Mouse (Mus musculus) kidney, embryonic 16.5 days (tissue): ENCODE results near the gene Brca2. TPM values are rescaled to one million over a fixed set of nuclear protein-coding genes. Genes with fewer than 3 reads are reported as not detected.
A peak's percentile ranks its signal among the peaks of the same experiment; 100 is the strongest.

ENCODE experiments used
- ATAC-seq: fragments of 200-750 bp; cut with Nextera tagmentation; 2 replicates; pipeline ENCODE4 v1.8.0; 2017; ENCODE audit warnings: moderate TSS enrichment; ENCODE audit not compliant: low FRiP score, low TSS enrichment
- H3K27ac ChIP-seq: fragments of 300-500 bp; sonication (generic); 2 replicates; pipeline ENCODE4 v1.5.1; 2014; ENCODE audit warnings: low read length
- H3K27me3 ChIP-seq: fragments of 300-500 bp; sonication (generic); 2 replicates; pipeline ENCODE4 v1.6.1; 2014; ENCODE audit warnings: low read length, control low read depth, mixed read lengths; ENCODE audit not compliant: insufficient read depth
- H3K36me3 ChIP-seq: fragments of 300-500 bp; sonication (generic); 2 replicates; pipeline ENCODE4 v1.6.1; 2014; ENCODE audit warnings: low read length, control low read depth, mixed read lengths; ENCODE audit not compliant: insufficient read depth
- H3K4me1 ChIP-seq: fragments of 300-500 bp; sonication (generic); 2 replicates; pipeline ENCODE4 v1.6.1; 2014; ENCODE audit warnings: low read length, control low read depth, mixed read lengths; ENCODE audit not compliant: insufficient read depth
- H3K4me2 ChIP-seq: fragments of 300-500 bp; sonication (generic); replicated peaks from 2 replicates; pipeline ENCODE4 v1.6.1; 2014; ENCODE audit warnings: low read depth, low read length
- H3K4me3 ChIP-seq: fragments of 300-500 bp; sonication (generic); 2 replicates; pipeline ENCODE4 v1.5.1; 2014; ENCODE audit warnings: mild to moderate bottlenecking, low read length
- H3K9ac ChIP-seq: fragments of 300-500 bp; sonication (generic); replicated peaks from 2 replicates; pipeline ENCODE4 v1.6.1; 2014; ENCODE audit warnings: low read length
- H3K9me3 ChIP-seq: fragments of 300-500 bp; sonication (generic); 2 replicates; pipeline ENCODE4 v1.6.1; 2016; ENCODE audit warnings: low read length, control low read depth
- WGBS: fragments of 180-500 bp; shearing (Covaris S2); extraction: QIAGEN DNeasy Blood & Tissue Kit; methylation state at CpG from one replicate; pipeline ENCODE4 v1.1.7; 2014; 5-methylcytosine and 5-hydroxymethylcytosine counted together
- polyA plus RNA-seq: library from polyadenylated mRNA; unstranded; fragments of >200 nt; fragmentation: Nextera tagmentation; extraction: Ambion mirVana; gene quantifications from 2 replicates; pipeline ENCODE4 v1.2.1, GENCODE M21; 2015

The Brca2 gene
- polyA plus RNA-seq, 1 experiment from 2014 or later, result 22.3 TPM

GRCm38 (mm10) chr5:150513264-150513663 is 9.2 kb upstream of the Brca2 start:
- no peaks in the 10 kb centered on the region for H3K9me3 ChIP-seq
- H3K4me2 ChIP-seq, result no peak overlapping the region
- no peak overlapping the region for H3K4me3 ChIP-seq
- H3K9ac ChIP-seq, result no peak overlapping the region
- 78% methylated on average over 4 of the region's 4 CpGs for WGBS
- no peaks in the 10 kb centered on the region for H3K4me1 ChIP-seq
- no peak for ATAC-seq
- H3K36me3 ChIP-seq, result no peaks in the 10 kb centered on the region
- H3K27me3 ChIP-seq, result no peaks in the 10 kb centered on the region
- H3K27ac ChIP-seq, result no peak overlapping the region

GRCm38 (mm10) chr5:150514027-150514426 is 8.4 kb upstream of the Brca2 start:
- H3K9ac ChIP-seq, result no peak overlapping the region
- no peak overlapping the region for H3K27ac ChIP-seq
- H3K4me2 ChIP-seq, result no peak overlapping the region
- no peaks in the 10 kb centered on the region for H3K9me3 ChIP-seq
- no peaks in the 10 kb centered on the region for H3K27me3 ChIP-seq
- no peaks in the 10 kb centered on the region for H3K4me1 ChIP-seq
- no peak overlapping the region for H3K4me3 ChIP-seq
- no peak for ATAC-seq
- no peaks in the 10 kb centered on the region for H3K36me3 ChIP-seq
- WGBS, result 52% methylated on average over 1 of the region's 1 CpGs

- no peak within 1 kb of the TSS for H3K4me3 ChIP-seq
- no peak within 1 kb of the TSS for H3K9ac ChIP-seq
- no peaks in the 10 kb centered on the region for H3K27me3 ChIP-seq
- H3K9me3 ChIP-seq, result no peaks in the 10 kb centered on the region
- H3K4me2 ChIP-seq, result no peak within 1 kb of the TSS
- no peak within 1 kb of the TSS for H3K27ac ChIP-seq
- H3K4me1 ChIP-seq, result peaks cover 6% of the 10 kb centered on the region; the same call in 1 of the 2 replicates
- no peak for ATAC-seq
- WGBS, result 57% methylated on average over 4 of the region's 4 CpGs
- H3K36me3 ChIP-seq, result no peaks in the 10 kb centered on the region
These were observed 4.4 kb upstream of the Brca2 start, which contains the start of gene Zar1l for GRCm38 (mm10) chr5:150518064-150518463. Zar1l (minus strand) TSS chr5:150518164.

GRCm38 (mm10) chr5:150519551-150519950 is 2.9 kb upstream of the Brca2 start:
- Histone ChIP-seq H3K9me3 (no peaks in the 10 kb centered on the region), H3K4me2 (no peak overlapping the region), H3K27ac (no peak overlapping the region), H3K27me3 (no peaks in the 10 kb centered on the region), H3K4me3 (no peak overlapping the region), H3K4me1 (peaks cover 12% of the 10 kb centered on the region; the same call in 1 of the 2 replicates), H3K36me3 (no peaks in the 10 kb centered on the region), H3K9ac (no peak overlapping the region)
- ATAC-seq, result no peak
- WGBS, result 88% methylated on average over 1 of the region's 1 CpGs

DNA sequence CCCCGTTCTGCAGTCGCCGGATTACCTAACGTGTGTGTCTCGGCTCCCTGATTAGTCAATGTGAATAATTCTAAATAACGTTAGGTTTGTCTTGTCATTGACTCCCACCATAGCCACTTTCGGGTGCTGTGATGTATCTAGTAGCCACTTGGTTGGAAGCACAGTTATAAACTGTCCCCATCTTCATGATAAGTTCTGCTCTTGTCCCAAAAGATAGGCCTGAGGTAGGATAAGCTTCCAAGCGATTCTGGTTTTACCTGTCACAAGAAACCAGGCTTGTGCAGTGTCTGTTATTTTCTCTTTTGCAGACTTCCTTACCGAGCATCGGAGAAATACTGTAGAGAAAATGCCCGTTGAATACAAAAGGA is 421 bp downstream of the Brca2 start:
- ATAC-seq, result peak; percentile 70
- no peaks in the 10 kb centered on the region for H3K9me3 ChIP-seq

GRCm38 (mm10) chr5:150525239-150525638 is 2.8 kb downstream of the Brca2 start:
- 87% methylated on average over 2 of the region's 2 CpGs for WGBS
- H3K9ac ChIP-seq, result no peak overlapping the region
- no peaks in the 10 kb centered on the region for H3K9me3 ChIP-seq
- no peak overlapping the region for H3K4me3 ChIP-seq
- peaks cover 12% of the 10 kb centered on the region; the same call in 1 of the 2 replicates for H3K4me1 ChIP-seq
- no peak for ATAC-seq
- H3K36me3 ChIP-seq, result peaks cover 4% of the 10 kb centered on the region; the same call in 1 of the 2 replicates
- no peak overlapping the region for H3K27ac ChIP-seq
- H3K4me2 ChIP-seq, result no peak overlapping the region
- H3K27me3 ChIP-seq, result no peaks in the 10 kb centered on the region

More for the DNA sequence above, 421 bp downstream of the Brca2 start:
- Histone ChIP-seq H3K9ac (peak overlapping the region; percentile 95), H3K4me3 (peak overlapping the region; percentile 85), H3K4me1 (peaks cover 12% of the 10 kb centered on the region; the same call in 1 of the 2 replicates), H3K27ac (peak overlapping the region; percentile 70), H3K4me2 (peak overlapping the region; percentile 83), H3K36me3 (no peaks in the 10 kb centered on the region), H3K27me3 (no peaks in the 10 kb centered on the region)
- WGBS, result 6% methylated on average over 11 of the region's 11 CpGs

- 96% methylated on average over 1 of the region's 1 CpGs for WGBS
These were observed 18.9 kb downstream of the Brca2 start for GRCm38 (mm10) chr5:150541302-150541701.

GRCm38 (mm10) chr5:150543184-150543583 is 20.8 kb downstream of the Brca2 start:
- H3K9me3 ChIP-seq, result no peaks in the 10 kb centered on the region
- no peak for ATAC-seq
- no peak overlapping the region for H3K27ac ChIP-seq
- 65% methylated on average over 2 of the region's 2 CpGs for WGBS
- H3K9ac ChIP-seq, result no peak overlapping the region
- H3K4me2 ChIP-seq, result no peak overlapping the region
- no peak overlapping the region for H3K4me3 ChIP-seq
- H3K4me1 ChIP-seq, result no peaks in the 10 kb centered on the region
- peaks cover 26% of the 10 kb centered on the region for H3K36me3 ChIP-seq
- H3K27me3 ChIP-seq, result no peaks in the 10 kb centered on the region

More at GRCm38 (mm10) chr5:150541302-150541701, 18.9 kb downstream of the Brca2 start:
- Histone ChIP-seq H3K27ac (no peak overlapping the region), H3K9ac (no peak overlapping the region), H3K4me2 (no peak overlapping the region), H3K9me3 (no peaks in the 10 kb centered on the region), H3K4me3 (no peak overlapping the region), H3K4me1 (no peaks in the 10 kb centered on the region), H3K36me3 (peaks cover 38% of the 10 kb centered on the region), H3K27me3 (no peaks in the 10 kb centered on the region)
- no peak for ATAC-seq

DNA sequence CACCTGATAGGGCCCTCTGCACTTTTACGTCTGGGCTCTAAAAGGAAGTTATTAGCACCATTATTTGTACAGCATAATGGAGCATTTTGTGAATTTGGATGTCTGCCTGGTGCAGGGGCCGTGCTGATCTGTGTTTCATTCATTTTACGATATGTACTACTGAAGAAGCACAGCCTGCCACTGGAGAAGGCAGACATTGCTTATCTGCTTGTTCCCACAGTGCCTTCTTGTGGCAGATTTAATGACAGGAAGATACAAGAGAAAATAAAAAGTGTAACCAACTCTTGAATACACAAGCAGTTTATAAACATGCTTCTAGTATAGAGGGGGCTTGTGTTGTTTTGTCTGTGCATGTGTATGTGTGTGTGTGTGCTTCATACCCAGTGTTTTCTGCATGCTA is 29.2 kb downstream of the Brca2 start:
- H3K9ac ChIP-seq, result no peak overlapping the region
- H3K4me3 ChIP-seq, result no peak overlapping the region
- no peak overlapping the region for H3K4me2 ChIP-seq
- H3K9me3 ChIP-seq, result no peaks in the 10 kb centered on the region
- no peaks in the 10 kb centered on the region for H3K4me1 ChIP-seq
- peaks cover 29% of the 10 kb centered on the region for H3K36me3 ChIP-seq
- no peak overlapping the region for H3K27ac ChIP-seq
- WGBS, result 39% methylated on average over 3 of the region's 3 CpGs
- ATAC-seq, result no peak
- no peaks in the 10 kb centered on the region for H3K27me3 ChIP-seq

DNA sequence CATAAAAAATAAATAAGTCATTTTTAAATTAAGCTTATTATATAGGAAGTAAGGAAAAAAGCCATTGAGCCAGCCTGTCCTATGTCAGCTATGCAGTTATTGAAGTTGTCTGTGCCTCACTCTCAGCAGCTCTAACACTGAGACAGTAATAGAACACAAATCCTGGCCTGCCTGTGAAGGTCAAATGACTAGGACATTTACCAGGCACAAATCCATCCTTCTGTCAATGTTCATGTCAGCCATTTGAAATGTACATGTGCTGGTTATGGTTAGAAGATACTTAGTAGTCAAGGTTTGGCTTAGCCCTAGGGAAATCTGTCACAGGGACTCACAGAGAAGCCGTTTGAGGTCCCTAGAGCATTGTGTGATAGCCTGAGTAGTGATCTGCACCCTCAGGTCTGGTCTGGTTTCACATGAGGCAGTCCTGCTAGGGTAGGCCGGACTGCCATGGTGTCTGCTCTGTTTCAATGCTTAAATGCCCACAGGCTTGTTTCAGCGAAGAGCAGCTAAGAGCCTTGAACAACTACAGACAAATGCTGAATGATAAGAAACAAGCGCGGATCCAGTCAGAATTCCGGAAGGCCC is 37.2 kb downstream of the Brca2 start:
- ATAC-seq, result no peak
- no peak overlapping the region for H3K4me3 ChIP-seq
- H3K27me3 ChIP-seq, result no peaks in the 10 kb centered on the region
- H3K4me2 ChIP-seq, result no peak overlapping the region
- no peak overlapping the region for H3K27ac ChIP-seq
- no peak overlapping the region for H3K9ac ChIP-seq
- no peaks in the 10 kb centered on the region for H3K4me1 ChIP-seq
- no peaks in the 10 kb centered on the region for H3K9me3 ChIP-seq
- H3K36me3 ChIP-seq, result peaks cover 26% of the 10 kb centered on the region
- WGBS, result 94% methylated on average over 6 of the region's 6 CpGs
